ENCODE assay signal across 26 mouse cellular contexts in the genomic region with DNA sequence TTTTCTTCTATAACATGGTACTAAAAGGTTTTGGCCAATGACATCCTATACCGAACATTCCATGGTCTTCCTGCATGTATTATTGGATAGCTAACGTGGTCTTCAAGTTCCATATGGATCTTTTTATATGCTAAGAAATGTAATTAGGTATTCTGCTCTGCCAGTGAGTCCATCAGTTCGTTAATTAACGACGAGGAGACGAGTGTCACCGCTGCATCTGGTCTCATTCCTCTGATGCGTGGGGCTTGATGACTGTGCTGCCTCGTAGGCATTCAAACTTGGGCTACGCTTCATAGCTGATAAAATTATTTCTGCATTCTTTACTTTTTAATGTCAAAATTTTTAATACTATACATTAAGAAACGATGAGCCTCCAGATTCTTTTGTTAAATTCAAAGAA.
"Had no signal": no experiment of that assay in that cellular context is flagged by ENCODE, and none has a peak within 500 bp of the region (broad histone marks: within the 10 kb centered on the region; RNA-seq: fewer than 3 reads in every experiment).

No protein-coding gene starts in this region.

- H3K27ac ChIP-seq: heart, adult 2 months; heart, embryonic 13.5 days; heart, embryonic 15.5 days; hindbrain, embryonic 13.5 days; hindbrain, embryonic 15.5 days; hindbrain, postnatal 0 days; kidney, embryonic 15.5 days; kidney, postnatal 0 days; limb, embryonic 13.5 days; limb, embryonic 15.5 days; liver, embryonic 12.5 days had no signal

- H3K9me3 ChIP-seq: heart, embryonic 13.5 days; heart, embryonic 15.5 days; hindbrain, embryonic 13.5 days; hindbrain, embryonic 15.5 days; kidney, embryonic 15.5 days; limb, embryonic 13.5 days; limb, embryonic 15.5 days; liver, embryonic 12.5 days had no signal

- H3K4me2 ChIP-seq: heart, embryonic 11.5 days; heart, embryonic 13.5 days; heart, embryonic 15.5 days; hindbrain, embryonic 13.5 days; hindbrain, embryonic 15.5 days; kidney, embryonic 15.5 days; limb, embryonic 13.5 days; limb, embryonic 15.5 days; liver, embryonic 12.5 days had no signal

- ATAC-seq: hindbrain, postnatal 0 days; intestine, embryonic 16.5 days; liver, embryonic 12.5 days had no signal

- DNase-seq: gastrocnemius, postnatal 14 days; gastrocnemius, postnatal 36 days; heart, adult 11 months; heart, adult 2 months; heart, postnatal 14 days; heart, postnatal 36 days; kidney, adult 11 months; kidney, adult 2 months; kidney, adult 9 months; kidney, postnatal 14 days; kidney, postnatal 36 days; layer of hippocampus, adult 9-11 months; layer of hippocampus, postnatal 36 days; left cerebral cortex, postnatal 4 days had no signal

- H3K4me1 ChIP-seq: heart, embryonic 13.5 days; heart, embryonic 15.5 days; hindbrain, embryonic 13.5 days; hindbrain, embryonic 15.5 days; liver, embryonic 12.5 days had no signal

- H3K27me3 ChIP-seq: heart, embryonic 13.5 days; heart, embryonic 15.5 days; hindbrain, embryonic 13.5 days; hindbrain, embryonic 15.5 days; kidney, embryonic 15.5 days; limb, embryonic 13.5 days; limb, embryonic 15.5 days; liver, embryonic 12.5 days had no signal

- H3K4me3 ChIP-seq: heart, adult 2 months; heart, embryonic 13.5 days; heart, embryonic 15.5 days; hindbrain, embryonic 13.5 days; hindbrain, embryonic 15.5 days; kidney, embryonic 15.5 days; limb, embryonic 13.5 days; limb, embryonic 15.5 days; liver, embryonic 12.5 days had no signal

- H3K36me3 ChIP-seq: heart, embryonic 13.5 days; heart, embryonic 15.5 days; hindbrain, embryonic 13.5 days; hindbrain, embryonic 15.5 days; kidney, embryonic 15.5 days; limb, embryonic 13.5 days; limb, embryonic 15.5 days; liver, embryonic 12.5 days had no signal

- H3K9ac ChIP-seq: heart, embryonic 13.5 days; heart, embryonic 15.5 days; hindbrain, embryonic 13.5 days; hindbrain, embryonic 15.5 days; kidney, embryonic 15.5 days; limb, embryonic 13.5 days; limb, embryonic 15.5 days; liver, embryonic 12.5 days had no signal
